In genomic region chr17:27032869-27033268, GRCm38 (mm10) we compare ENCODE assay signal across 8 mouse cellular contexts. TPM values are rescaled to one million over a fixed set of nuclear protein-coding genes. Genes with fewer than 3 reads are reported as not detected.
A peak's percentile ranks its signal among the peaks of the same experiment; 100 is the strongest.
DNase-seq lines count a peak whose midpoint lies in the region; ATAC-seq lines count a peak whose summit lies in the region.

No protein-coding gene starts in this region.

- no peak overlapping the region for H3K4me3 ChIP-seq in forebrain, embryonic 16.5 days (replicated peaks; ENCODE audit: low read length)

- peak; percentile 64 for DNase-seq in Muller cell, postnatal 12 days (ENCODE audit: inconsistent ontology term)
- DNase-seq in cerebellum, adult 11 months = peak; percentile 74
- peak; percentile 60 for DNase-seq in layer of hippocampus, adult 9-10 months (ENCODE audit: low spot score)
- DNase-seq in lung, postnatal 25 days (ENCODE audit: low spot score) = peak; percentile 77
- DNase-seq in right cerebral cortex, postnatal 14 days = peak; percentile 76
- DNase-seq in urinary bladder, postnatal 36 days (ENCODE audit: low spot score in 2 of 2) = peak; percentile 69 to 76

- H3K9ac ChIP-seq in forebrain, embryonic 16.5 days (replicated peaks; ENCODE audit: low read depth, low read length) = no peak overlapping the region

- H3K36me3 ChIP-seq in forebrain, embryonic 16.5 days (ENCODE audit: control insufficient read depth, insufficient read depth) = no peaks in the 10 kb centered on the region

- no peaks in the 10 kb centered on the region for H3K27me3 ChIP-seq in forebrain, embryonic 16.5 days (replicated peaks; ENCODE audit: control insufficient read depth, insufficient read depth, low read length)

- WGBS in forebrain, embryonic 16.5 days = 1% methylated on average over 14 of the region's 14 CpGs

- peak; percentile 16; the same call in 1 of the 2 replicates for ATAC-seq in forebrain, embryonic 16.5 days
- peak; percentile 35 to 43; a peak in 1 of 4 replicates for ATAC-seq in hematopoietic stem cell, adult 5-6 weeks (replicated peaks in 1 of 2; ENCODE audit: insufficient read depth in 1 of 2, low FRiP score in 2 of 2, low TSS enrichment in 1 of 2, low read depth in 1 of 2, poor library complexity in 2 of 2, severe bottlenecking in 2 of 2)

- H3K9me3 ChIP-seq in forebrain, embryonic 16.5 days (ENCODE audit: control insufficient read depth, low read length) = no peaks in the 10 kb centered on the region

- peaks cover 6% of the 10 kb centered on the region for H3K4me1 ChIP-seq in forebrain, embryonic 16.5 days (replicated peaks; ENCODE audit: control insufficient read depth, insufficient read depth, low read length)

- no peak overlapping the region for H3K4me2 ChIP-seq in forebrain, embryonic 16.5 days (ENCODE audit: low read length)

- no peak overlapping the region for H3K27ac ChIP-seq in forebrain, embryonic 16.5 days (ENCODE audit: low read length)

RNA-seq across cellular contexts. Expression of gene Bak1, which starts 4.1 kb away (rescaled TPM):
- polyA plus RNA-seq in forebrain, embryonic 16.5 days (2015; fragmentation: Nextera tagmentation; extraction: Ambion mirVana) = 2.2 and 2.7 TPM in 2 replicates
- total RNA-seq in hematopoietic stem cell, adult 5-6 weeks (2017) = 31.1 and 42.1 TPM in 2 replicates

RNA-seq across cellular contexts. Expression of gene Itpr3, which starts 24.2 kb away (rescaled TPM):
- polyA plus RNA-seq in forebrain, embryonic 16.5 days (2015; fragmentation: Nextera tagmentation; extraction: Ambion mirVana) = 0.63 and 0.73 TPM in 2 replicates
- total RNA-seq in hematopoietic stem cell, adult 5-6 weeks (2017) = 13.2 and 13.3 TPM in 2 replicates

RNA-seq across cellular contexts. Expression of gene Zbtb9, which starts 59.9 kb away (rescaled TPM):
- 17.5 and 19.1 TPM in 2 replicates for polyA plus RNA-seq in forebrain, embryonic 16.5 days (2015; fragmentation: Nextera tagmentation; extraction: Ambion mirVana)
- total RNA-seq in hematopoietic stem cell, adult 5-6 weeks (2017) = 27.6 and 27.8 TPM in 2 replicates
